Mouse (Mus musculus): ENCODE data around the gene Mfsd7a.

GRCm38 (mm10) chr5:108461082-108462065 lies 12.7 kb upstream of the Mfsd7a start, which contains the start of gene Pcgf3:
- TF ChIP-seq CTCF (IDR thresholded peaks at IDR 0.05; ENCODE audit: extremely low read depth, insufficient read length, insufficient replicate concordance, low read depth, low read length) (no peak), POLR2A (IDR thresholded peaks at IDR 0.05; ENCODE audit: low read depth, low read length) (0 out of 2 replicates have a peak, but pooled peaks have one; percentile 53)

Measured in small intestine, adult 2 months (tissue).